Comparison of ENCODE assay signal across 11 mouse cellular contexts in genomic region chrX:16911911-16912310, GRCm38 (mm10). TPM values are rescaled to one million over a fixed set of nuclear protein-coding genes. Genes with fewer than 3 reads are reported as not detected.
DNase-seq lines count a peak whose midpoint lies in the region; ATAC-seq and TF ChIP-seq lines count a peak whose summit lies in the region.
"Had no signal": no experiment of that assay in that cellular context is flagged by ENCODE, and none has a peak within 500 bp of the region (broad histone marks: within the 10 kb centered on the region; RNA-seq: fewer than 3 reads in every experiment).

No protein-coding gene starts in this region.

- 0 out of 2 replicates have a peak, but pooled peaks cover 2% of the 10 kb centered on the region for H3K27me3 ChIP-seq in heart, embryonic 13.5 days (replicated peaks)
- no peaks in the 10 kb centered on the region for H3K27me3 ChIP-seq in lung, embryonic 14.5 days (ENCODE audit: insufficient read depth, low read length)
- H3K27me3 ChIP-seq in hindbrain, embryonic 15.5 days: no peaks in the 10 kb centered on the region
- no peaks in the 10 kb centered on the region for H3K27me3 ChIP-seq in neural tube, embryonic 14.5 days (ENCODE audit: control insufficient read depth, insufficient read depth, low read length)

- H3K9ac ChIP-seq in heart, embryonic 13.5 days: no peak overlapping the region
- no peak overlapping the region for H3K9ac ChIP-seq in lung, embryonic 14.5 days
- no peak overlapping the region for H3K9ac ChIP-seq in hindbrain, embryonic 15.5 days
- H3K9ac ChIP-seq in neural tube, embryonic 14.5 days (replicated peaks; ENCODE audit: low read depth, low read length): peak overlapping the region; percentile 32; the same call in 1 of the 2 replicates

- no peak for TF ChIP-seq CTCF in lung, embryonic 14.5 days (IDR thresholded peaks at IDR 0.05; ENCODE audit: low read depth)

- H3K9me3 ChIP-seq in heart, embryonic 13.5 days: no peaks in the 10 kb centered on the region
- no peaks in the 10 kb centered on the region for H3K9me3 ChIP-seq in lung, embryonic 14.5 days (ENCODE audit: low read depth, low read length)
- no peaks in the 10 kb centered on the region for H3K9me3 ChIP-seq in hindbrain, embryonic 15.5 days
- H3K9me3 ChIP-seq in neural tube, embryonic 14.5 days (ENCODE audit: control insufficient read depth, low read length): no peaks in the 10 kb centered on the region

- H3K4me2 ChIP-seq in heart, embryonic 13.5 days: peak overlapping the region; percentile 68
- H3K4me2 ChIP-seq in lung, embryonic 14.5 days: peak overlapping the region; percentile 58
- H3K4me2 ChIP-seq in hindbrain, embryonic 15.5 days: peak overlapping the region; percentile 56
- peak overlapping the region; percentile 40 for H3K4me2 ChIP-seq in neural tube, embryonic 14.5 days (ENCODE audit: low read depth, low read length)

- H3K4me1 ChIP-seq in heart, embryonic 13.5 days: no peaks in the 10 kb centered on the region
- no peaks in the 10 kb centered on the region for H3K4me1 ChIP-seq in lung, embryonic 14.5 days (ENCODE audit: insufficient read depth)
- no peaks in the 10 kb centered on the region for H3K4me1 ChIP-seq in hindbrain, embryonic 15.5 days (replicated peaks)
- H3K4me1 ChIP-seq in neural tube, embryonic 14.5 days (ENCODE audit: control insufficient read depth, insufficient read depth, low read length): no peaks in the 10 kb centered on the region

- peak overlapping the region; percentile 41 for H3K4me3 ChIP-seq in heart, embryonic 13.5 days
- peak overlapping the region; percentile 33 for H3K4me3 ChIP-seq in lung, embryonic 14.5 days (ENCODE audit: low read depth, low read length)
- peak overlapping the region; percentile 33 for H3K4me3 ChIP-seq in hindbrain, embryonic 15.5 days
- peak overlapping the region; percentile 21; the same call in 1 of the 2 replicates for H3K4me3 ChIP-seq in neural tube, embryonic 14.5 days (ENCODE audit: low read depth, low read length)

- no peaks in the 10 kb centered on the region for H3K36me3 ChIP-seq in heart, embryonic 13.5 days
- H3K36me3 ChIP-seq in lung, embryonic 14.5 days (ENCODE audit: insufficient read depth): no peaks in the 10 kb centered on the region
- H3K36me3 ChIP-seq in hindbrain, embryonic 15.5 days: no peaks in the 10 kb centered on the region
- no peaks in the 10 kb centered on the region for H3K36me3 ChIP-seq in neural tube, embryonic 14.5 days (ENCODE audit: control insufficient read depth, insufficient read depth, low read length)

- ATAC-seq in heart, embryonic 13.5 days (ENCODE audit: extremely low read depth, insufficient number of reproducible peaks, low FRiP score, low TSS enrichment): no peak
- no peak for ATAC-seq in lung, embryonic 14.5 days (ENCODE audit: insufficient read depth)
- ATAC-seq in hindbrain, embryonic 15.5 days (ENCODE audit: low FRiP score, low read depth): no peak
- no peak for ATAC-seq in neural tube, embryonic 14.5 days (ENCODE audit: low read depth)
- ATAC-seq in activated CD4-positive, CD25-positive, alpha-beta regulatory T cell, adult 4 months: no peak

- no peak for DNase-seq in heart, postnatal 4 days
- no peak for DNase-seq in lung, embryonic 14.5 days
- no peak for DNase-seq in lung, postnatal 4 days
- DNase-seq in spleen, postnatal 14 days (ENCODE audit: low spot score in 2 of 2): no peak
- DNase-seq: heart, adult 18-20 months had no signal

- H3K27ac ChIP-seq in heart, embryonic 13.5 days (replicated peaks): no peak overlapping the region
- H3K27ac ChIP-seq in lung, embryonic 14.5 days (ENCODE audit: low read depth): no peak overlapping the region
- H3K27ac ChIP-seq in hindbrain, embryonic 15.5 days (replicated peaks): no peak overlapping the region; the same call in 1 of the 2 replicates
- no peak overlapping the region for H3K27ac ChIP-seq in neural tube, embryonic 14.5 days (ENCODE audit: low read depth, low read length)
- H3K27ac ChIP-seq: macrophage had no signal

- WGBS in heart, embryonic 13.5 days: 43% methylated on average over 4 of the region's 4 CpGs
- WGBS in lung, embryonic 14.5 days: 43% methylated on average over 4 of the region's 4 CpGs
- WGBS in hindbrain, embryonic 15.5 days: 27% methylated on average over 4 of the region's 4 CpGs
- WGBS in neural tube, embryonic 14.5 days: 23% methylated on average over 4 of the region's 4 CpGs

RNA-seq across cellular contexts. Expression of gene Ndp, which starts 0.3 kb away (rescaled TPM):
- 1.1 and 1.6 TPM in 2 replicates for polyA plus RNA-seq in heart, embryonic 13.5 days (2015; fragmentation: Nextera tagmentation; extraction: Ambion mirVana)
- total RNA-seq in heart, postnatal 4 days (2021): under 1 TPM; 0.18 to 0.45 TPM
- polyA plus RNA-seq in lung, embryonic 14.5 days (2014; fragmentation: Nextera tagmentation; extraction: Ambion mirVana): 7.2 and 7.7 TPM in 2 replicates
- polyA plus RNA-seq in hindbrain, embryonic 15.5 days (2015; fragmentation: Nextera tagmentation; extraction: Ambion mirVana): 7.6 and 8.6 TPM in 2 replicates
- 11.7 and 12.5 TPM in 2 replicates for polyA plus RNA-seq in neural tube, embryonic 14.5 days (2014; fragmentation: Nextera tagmentation; extraction: Ambion mirVana)
- not detected for polyA plus RNA-seq in activated CD4-positive, CD25-positive, alpha-beta regulatory T cell, adult 4 months (2017; shearing (Covaris generic))
- total RNA-seq: heart, adult 18-20 months had no signal
- polyA plus RNA-seq: C2C12, macrophage had no signal
